Mouse (Mus musculus): ENCODE results near the gene Thbs2.
"Not testable (repeated sequence)": the region's sequence is repeated elsewhere in the genome, so short reads cannot be mapped to it uniquely, and the experiment has no call there.

Gene Thbs2

GRCm38 (mm10) chr17:14635546-14636323, 58.3 kb downstream of the Thbs2 start:
- DNase-seq (ENCODE audit: low read depth, low spot score) = no peak

GRCm38 (mm10) chr17:14628901-14629300, 65.1 kb downstream of the Thbs2 start:
- peak; percentile 64 for DNase-seq (ENCODE audit: low read depth, low spot score)

GRCm38 (mm10) chr17:14627828-14628338, 66.2 kb downstream of the Thbs2 start:
- DNase-seq (ENCODE audit: low read depth, low spot score) = peak; percentile 55

- DNase-seq (ENCODE audit: low read depth, low spot score) = no peak
Measured at GRCm38 (mm10) chr17:14624433-14624832, 69.6 kb downstream of the Thbs2 start.

GRCm38 (mm10) chr17:14621006-14621405, 73.0 kb downstream of the Thbs2 start:
- DNase-seq (ENCODE audit: low read depth, low spot score) = not testable (repeated sequence)

- no peak for DNase-seq (ENCODE audit: low read depth, low spot score)
Measured at GRCm38 (mm10) chr17:14620037-14620436, 74.0 kb downstream of the Thbs2 start.

- no peak for DNase-seq (ENCODE audit: low read depth, low spot score)
Measured at GRCm38 (mm10) chr17:14619038-14619437, 75.0 kb downstream of the Thbs2 start.

Data from skeletal muscle tissue, adult 2 months (tissue).